Mouse (Mus musculus) skeletal muscle tissue, adult 2 months (tissue): ENCODE results near the gene Hs3st4.

Experiments
- DNase-seq: peaks from one replicate; pipeline ENCODE4 v3.0.0-alpha.2; 2012; ENCODE audit warnings: low read depth, low spot score

Gene Hs3st4

GRCm38 (mm10) chr7:124136133-124136532, 153.5 kb downstream of the Hs3st4 start:
- DNase-seq: no peak

GRCm38 (mm10) chr7:124141229-124141628, 158.6 kb downstream of the Hs3st4 start:
- no peak for DNase-seq

DNA sequence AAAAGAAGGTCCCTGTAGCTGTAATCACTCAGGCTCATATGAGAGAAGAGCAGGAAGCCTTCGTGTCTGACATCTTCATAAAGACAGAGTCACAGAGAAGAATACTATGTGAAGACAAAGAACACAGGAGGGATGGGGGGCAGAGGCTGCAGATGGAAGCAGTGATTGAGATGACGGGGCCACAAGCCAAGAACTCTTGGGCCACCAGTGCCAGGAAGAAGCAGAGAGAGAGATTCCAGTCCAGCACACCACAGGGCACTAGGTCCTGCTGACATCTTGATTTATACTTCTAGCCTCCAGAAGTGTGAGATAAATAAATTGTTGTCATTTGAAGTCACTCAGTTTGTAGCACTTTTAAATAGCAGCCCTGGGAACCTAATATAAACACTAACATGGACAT, 168.2 kb downstream of the Hs3st4 start:
- DNase-seq: no peak

DNA sequence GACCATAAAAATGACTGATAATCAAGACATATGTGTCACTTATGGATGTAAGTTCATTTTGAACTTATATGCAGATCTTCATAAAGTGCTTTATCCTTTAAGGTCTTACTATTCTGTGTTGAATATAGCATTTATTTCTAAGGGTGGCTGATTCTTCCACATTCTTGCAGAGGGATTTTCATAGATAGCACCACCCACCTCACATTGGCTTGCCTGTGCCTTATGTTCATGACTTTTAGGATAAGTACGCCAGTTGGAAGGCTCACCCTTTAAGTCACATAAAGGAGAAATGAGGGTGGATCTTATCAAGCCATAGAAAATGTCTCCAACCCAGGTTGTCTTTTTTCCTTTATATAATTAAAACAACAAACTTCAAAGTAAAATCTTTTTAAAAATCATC, 180.6 kb downstream of the Hs3st4 start:
- no peak for DNase-seq

DNA sequence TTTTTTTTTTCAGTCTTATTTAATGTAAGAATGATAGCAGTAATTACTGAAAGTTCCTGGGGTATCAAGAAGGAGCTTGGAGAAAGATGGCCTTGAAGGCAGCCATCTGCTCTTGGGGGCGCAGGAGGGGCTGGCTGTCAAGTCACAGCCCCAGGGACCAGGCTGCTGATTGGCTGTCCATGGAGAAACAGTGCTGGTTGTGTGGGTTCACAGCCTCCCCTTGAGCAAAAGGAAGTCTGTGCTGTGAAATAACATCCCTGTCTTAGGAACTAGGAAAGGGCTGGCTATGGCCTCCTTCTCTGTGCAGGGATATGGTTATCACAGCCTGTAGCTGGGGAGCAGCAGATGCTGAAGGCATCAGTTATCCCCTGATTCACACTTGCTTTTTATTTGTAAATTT, 183.6 kb downstream of the Hs3st4 start:
- no peak for DNase-seq

GRCm38 (mm10) chr7:124168796-124169195, 186.1 kb downstream of the Hs3st4 start:
- DNase-seq: no peak

DNA sequence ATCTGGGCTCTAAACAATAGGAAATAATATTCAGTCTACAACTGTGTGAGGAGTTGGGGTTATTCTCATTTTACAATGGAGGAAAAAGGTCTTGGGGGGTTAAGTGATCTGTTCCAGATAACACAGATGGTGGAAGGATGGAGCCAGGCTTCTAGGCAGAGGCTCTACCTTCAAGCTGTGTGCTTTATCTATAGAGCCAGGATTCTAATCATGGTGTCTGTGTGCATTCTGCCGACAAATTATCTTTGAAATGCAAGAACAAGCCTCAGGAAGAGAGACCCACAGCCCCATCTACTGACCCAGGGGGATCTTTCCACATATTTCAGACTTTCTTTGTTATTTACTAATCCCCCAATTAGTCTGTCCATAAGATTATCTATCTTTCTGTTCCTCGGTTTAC, 187.3 kb downstream of the Hs3st4 start:
- no peak for DNase-seq

GRCm38 (mm10) chr7:124171992-124172391, 189.3 kb downstream of the Hs3st4 start:
- no peak for DNase-seq

GRCm38 (mm10) chr7:124180926-124181325, 198.3 kb downstream of the Hs3st4 start:
- DNase-seq: no peak

- no peak for DNase-seq
Measured at GRCm38 (mm10) chr7:124184693-124185092, 202.0 kb downstream of the Hs3st4 start.

GRCm38 (mm10) chr7:124198811-124199570, 216.3 kb downstream of the Hs3st4 start:
- peak; percentile 14 for DNase-seq

DNA sequence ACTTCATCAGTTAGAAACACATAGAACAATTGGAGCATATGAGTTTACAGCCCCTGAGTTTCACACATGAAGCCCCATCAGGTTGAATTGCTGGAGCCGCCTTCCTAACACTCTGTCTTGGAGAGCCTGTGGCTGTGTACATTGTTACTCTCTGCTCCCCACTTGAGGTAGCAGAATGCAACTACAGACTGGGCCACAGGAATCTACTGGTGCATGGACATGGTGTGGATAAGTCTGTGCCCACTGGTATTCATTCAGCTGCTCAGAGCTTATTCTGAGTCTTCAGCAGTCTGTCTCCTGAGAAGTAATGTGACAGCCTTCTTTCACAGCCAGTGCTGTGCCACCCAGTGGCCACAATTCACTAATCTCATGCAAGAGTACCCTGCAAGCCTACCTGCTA, 234.3 kb downstream of the Hs3st4 start:
- DNase-seq: no peak

GRCm38 (mm10) chr7:124220556-124220955, 237.9 kb downstream of the Hs3st4 start:
- DNase-seq: no peak

DNA sequence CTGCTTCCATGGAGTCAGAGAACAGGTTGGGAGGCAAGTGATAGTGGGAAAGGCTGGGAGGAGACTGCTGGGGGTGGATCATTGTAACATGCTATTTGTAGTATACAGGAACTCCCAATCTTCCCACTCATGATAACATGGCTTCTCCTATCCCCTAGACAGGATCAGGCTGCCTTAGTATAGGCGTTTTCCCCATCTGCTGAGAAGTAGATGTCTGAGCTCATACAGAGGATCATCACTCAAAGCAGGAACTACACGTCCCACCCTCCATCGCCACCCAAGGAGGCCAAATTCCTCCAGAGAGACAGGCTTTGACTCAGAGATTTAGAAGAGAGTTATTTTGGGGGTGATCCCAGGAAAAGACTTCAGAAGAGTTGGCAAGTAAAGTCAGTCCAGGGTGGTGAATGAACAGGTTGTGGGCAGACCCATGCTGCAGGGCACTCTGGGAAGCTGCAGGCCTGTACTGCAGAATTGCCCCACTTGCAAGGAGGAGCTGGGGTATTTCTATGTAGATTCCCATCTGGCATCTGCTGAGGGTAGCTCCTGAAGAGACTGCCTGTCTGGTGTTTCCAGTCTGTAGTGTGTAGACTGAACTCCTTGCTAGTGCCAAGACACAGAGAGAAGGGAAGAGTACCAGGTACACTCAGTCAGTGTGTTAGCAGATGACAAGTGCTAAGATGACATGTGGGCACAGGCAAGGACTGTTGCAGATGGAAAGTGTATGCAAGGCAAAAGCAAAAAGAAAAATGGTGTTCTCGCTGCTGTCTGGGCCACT, 255.4 kb downstream of the Hs3st4 start:
- no peak for DNase-seq

DNA sequence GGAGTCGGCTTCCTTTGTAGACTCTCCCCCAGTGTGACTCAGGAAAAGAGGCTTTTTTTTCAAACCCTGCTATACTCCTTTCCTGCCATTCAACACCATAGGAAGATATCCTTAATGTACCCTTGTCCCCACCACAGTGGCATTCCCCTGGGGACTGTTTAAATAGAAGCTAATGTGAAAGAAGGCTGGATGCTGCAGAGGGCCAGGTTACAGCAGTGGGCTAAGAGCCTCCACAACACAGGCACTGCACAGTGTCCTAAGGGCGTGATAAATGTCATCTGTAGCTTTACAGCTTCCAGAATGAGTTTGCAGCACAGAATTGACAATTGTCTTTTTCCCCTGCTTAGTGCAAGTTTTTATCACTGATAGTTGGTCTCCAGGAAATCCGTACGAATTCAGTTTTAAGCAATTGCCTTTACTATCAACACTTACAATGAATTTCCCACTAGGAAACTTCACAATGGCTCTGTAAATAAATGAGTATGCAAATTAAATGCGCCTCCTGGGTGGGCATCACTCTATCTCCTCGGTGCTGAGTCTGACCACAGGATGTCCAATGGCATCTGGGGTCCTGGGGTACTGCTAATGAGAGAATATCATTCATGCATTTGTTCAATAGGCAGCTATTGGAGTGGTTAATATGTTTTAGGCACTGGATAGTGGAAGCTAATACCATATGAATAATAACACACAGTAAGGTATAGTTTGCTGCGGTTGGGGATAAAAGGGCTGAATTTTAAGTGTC, 257.4 kb downstream of the Hs3st4 start:
- no peak for DNase-seq

DNA sequence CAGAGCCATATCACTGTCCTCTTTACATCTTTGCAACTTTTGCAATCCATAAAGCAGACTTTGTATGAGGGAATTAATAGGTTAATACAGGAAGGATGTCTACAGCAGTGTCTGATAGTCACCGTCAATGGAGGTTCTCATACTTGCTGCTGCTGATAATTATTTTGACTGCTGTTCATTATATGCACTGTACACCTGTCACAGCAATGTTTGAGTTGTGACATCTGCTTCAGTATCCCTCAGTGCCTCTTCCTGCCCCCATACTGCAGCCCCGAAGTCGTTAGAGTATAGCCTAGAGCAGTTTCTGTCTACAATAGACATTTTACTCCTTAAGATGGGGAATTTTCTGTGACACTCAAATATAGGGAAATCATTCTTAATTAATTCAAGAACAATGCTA, 267.2 kb downstream of the Hs3st4 start:
- DNase-seq: no peak

DNA sequence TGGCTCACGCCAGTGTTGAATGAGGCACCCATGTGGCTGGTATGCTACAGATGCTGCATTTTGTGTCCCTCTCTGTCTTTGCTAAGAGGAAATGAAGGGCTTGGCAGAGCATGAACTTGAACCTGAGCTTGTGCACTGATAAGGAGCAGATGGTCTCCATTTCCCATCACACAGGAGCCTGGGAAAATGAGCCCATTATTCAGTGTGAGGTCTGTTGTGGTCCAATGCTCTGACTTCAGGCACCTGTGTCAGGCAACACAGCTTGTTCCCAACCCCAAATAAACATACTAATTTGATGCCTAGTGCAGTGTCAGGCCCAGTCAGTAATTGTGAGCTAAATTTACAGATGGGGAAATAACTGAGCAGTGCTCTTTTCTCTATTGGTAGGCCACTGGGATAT, 267.9 kb downstream of the Hs3st4 start:
- no peak for DNase-seq

DNA sequence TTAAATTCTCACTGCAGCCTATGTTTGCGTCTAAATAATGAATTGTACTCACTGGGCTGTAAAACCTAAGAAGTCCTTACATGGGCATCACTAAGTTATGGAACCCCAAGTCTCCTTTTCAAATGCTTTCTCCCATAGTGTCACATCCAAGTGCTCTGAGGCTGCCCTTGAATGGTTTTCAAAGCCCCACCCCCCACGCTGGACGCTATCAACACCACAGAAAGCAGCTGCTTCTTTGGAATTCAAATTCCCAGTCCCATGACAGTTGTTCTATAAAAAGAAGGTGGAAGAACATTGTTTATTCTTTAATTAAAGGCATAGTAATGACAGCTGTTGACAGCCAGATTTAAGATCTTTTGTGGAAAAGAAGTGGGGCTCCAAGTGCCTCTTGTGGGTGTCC, 275.8 kb downstream of the Hs3st4 start:
- no peak for DNase-seq

DNA sequence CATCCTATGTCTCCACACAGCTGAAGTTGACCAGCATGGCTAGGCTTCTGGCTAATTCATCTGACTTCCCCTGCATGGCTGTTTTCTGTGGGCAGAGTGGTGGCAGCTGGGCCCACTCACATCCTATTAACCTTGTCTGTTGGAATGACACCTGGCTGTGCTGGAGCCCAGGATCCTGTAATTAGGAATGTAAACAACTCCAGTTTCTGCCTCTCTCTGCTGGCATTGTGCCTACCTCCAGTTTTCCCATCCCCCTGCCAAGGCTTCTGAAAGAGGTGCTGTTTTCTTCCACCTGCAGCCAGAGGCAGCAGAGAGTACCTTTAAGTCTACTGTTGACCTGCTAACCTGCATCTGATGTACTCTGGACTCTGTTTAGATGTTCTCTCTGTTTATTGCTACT, 288.1 kb downstream of the Hs3st4 start:
- DNase-seq: no peak

DNA sequence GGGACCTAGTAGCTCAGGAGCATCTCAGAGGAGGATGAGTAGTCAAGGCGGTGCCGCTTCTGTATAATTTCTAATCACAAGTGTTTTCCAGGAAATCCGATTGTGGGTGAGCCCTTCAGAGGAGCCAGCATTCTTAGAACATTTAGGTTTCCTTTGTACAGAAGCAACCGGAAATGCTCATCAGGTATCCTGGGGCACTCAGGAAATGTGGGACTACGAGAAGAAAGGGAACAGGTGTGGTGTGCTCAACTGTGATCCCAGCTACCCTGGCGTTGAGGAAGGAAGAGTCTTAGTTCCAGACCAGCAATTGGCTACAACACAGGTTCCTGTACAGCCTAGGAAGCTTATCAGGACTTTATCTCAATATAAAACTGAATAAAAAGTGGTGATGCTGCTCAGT, 307.2 kb downstream of the Hs3st4 start:
- no peak for DNase-seq

- DNase-seq: peak; percentile 36
Measured at GRCm38 (mm10) chr7:124319451-124319850, 336.8 kb downstream of the Hs3st4 start.

DNA sequence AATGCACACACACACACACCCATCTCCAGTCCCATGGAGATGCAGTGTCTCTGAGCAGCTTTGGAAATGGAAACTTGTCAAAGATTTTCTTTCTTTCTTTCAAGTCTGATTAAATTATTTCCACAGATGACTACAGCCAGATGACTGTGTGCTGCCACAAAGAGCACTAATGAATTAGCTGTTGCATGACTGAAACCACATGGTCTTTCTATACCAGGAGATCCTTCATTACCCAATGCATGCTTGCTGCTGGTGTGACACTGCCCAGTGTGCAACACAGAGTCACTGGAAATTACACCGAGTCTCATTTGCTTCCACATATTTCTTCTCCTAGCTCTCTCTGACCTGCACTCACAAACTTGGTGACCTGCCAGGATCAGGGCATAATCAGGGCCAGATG, 353.0 kb downstream of the Hs3st4 start:
- DNase-seq: peak; percentile 2
